Mouse (Mus musculus) left cerebral cortex, postnatal 14 days (tissue): ENCODE measurements around the gene Scg5. TPM values are rescaled to one million over a fixed set of nuclear protein-coding genes. Genes with fewer than 3 reads are reported as not detected.

Source experiments
- DNase-seq, 2 experiments: peaks; one replicate each; pipeline ENCODE4 v3.0.0; 2021 to 2022; ENCODE audit warnings: low spot score in 2 of 2, mixed read lengths in 1 of 2
- intact Hi-C: fragments of 180-260 bp; cut with DNase I; formaldehyde crosslinking; loops from one replicate; pipeline ENCODE4 v1.15.1; 2025
- total RNA-seq, 2 experiments: library from RNA; stranded (reverse); gene quantifications; 2 replicates each; pipeline ENCODE4 v1.2.3; 2021

Gene Scg5
- total RNA-seq, 2 experiments from 2014 or later, result 455 to 491 TPM

GRCm38 (mm10) chr2:113817681-113818606 is 11.0 kb downstream of the Scg5 start:
- intact Hi-C loops, result no loop called here
- DNase-seq, result no peak

- DNase-seq, result peak; percentile 56 to 60
- intact Hi-C loops, result loop anchor here (5.0 kb wide), 2 partner anchors 270 to 310 kb away; no protein-coding TSS in a partner anchor
Observed at GRCm38 (mm10) chr2:113807640-113808039, 21.3 kb downstream of the Scg5 start.

- intact Hi-C loops, result loop anchor here (5.0 kb wide), 2 partner anchors 270 to 310 kb away; no protein-coding TSS in a partner anchor
- DNase-seq, result no peak
Observed at GRCm38 (mm10) chr2:113806851-113807577, 21.9 kb downstream of the Scg5 start.

GRCm38 (mm10) chr2:113805765-113806164 is 23.2 kb downstream of the Scg5 start:
- intact Hi-C loops, result loop anchor here (5.0 kb wide), 2 partner anchors 268 to 308 kb away; no protein-coding TSS in a partner anchor
- DNase-seq, result peak in 1 of 2 experiments; percentile 60

DNA sequence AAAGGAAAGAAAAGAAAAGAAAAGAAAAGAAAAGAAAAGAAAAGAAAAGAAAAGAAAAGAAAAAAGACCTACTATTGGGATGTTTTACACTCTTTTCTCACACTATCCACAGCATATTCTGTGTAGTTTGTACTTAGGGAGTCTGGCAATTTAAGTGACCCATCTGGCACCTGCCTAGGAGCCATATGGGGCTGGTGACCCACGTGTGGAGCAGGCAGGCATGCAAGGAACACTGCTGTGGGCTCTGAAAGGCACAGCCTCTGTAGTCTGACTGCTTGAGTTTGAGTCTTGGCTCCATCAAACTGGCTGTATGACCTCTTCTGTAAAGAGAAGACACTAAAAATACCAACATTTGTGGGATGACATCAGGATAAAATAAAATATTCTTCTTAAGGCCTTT is 25.2 kb downstream of the Scg5 start:
- no peak for DNase-seq
- intact Hi-C loops, result no loop called here

GRCm38 (mm10) chr2:113800846-113801245 is 28.1 kb downstream of the Scg5 start:
- intact Hi-C loops, result no loop called here
- no peak for DNase-seq

GRCm38 (mm10) chr2:113798605-113799004 is 30.3 kb downstream of the Scg5 start:
- no peak for DNase-seq
- intact Hi-C loops, result no loop called here

DNA sequence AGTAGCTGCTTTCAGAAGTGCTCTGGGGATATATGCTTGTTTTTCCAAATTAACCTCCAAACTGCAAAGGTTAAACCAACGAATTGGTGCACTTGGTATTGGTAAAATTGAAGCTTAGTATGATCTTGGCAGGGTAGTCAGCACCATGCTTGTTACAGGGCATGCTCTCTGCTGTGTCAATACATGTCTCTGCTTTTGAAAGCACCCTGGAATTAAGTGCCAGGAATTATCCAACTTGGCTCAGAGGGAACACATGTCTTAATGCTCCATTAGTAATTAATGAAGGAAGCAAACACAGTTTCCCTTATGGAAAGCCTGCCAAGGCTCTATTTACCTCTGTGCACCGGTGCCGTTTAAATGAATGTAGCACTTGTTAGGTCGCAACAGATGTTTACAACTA is 33.7 kb downstream of the Scg5 start:
- no peak for DNase-seq
- intact Hi-C loops, result no loop called here

- intact Hi-C loops, result no loop called here
- no peak for DNase-seq
Observed at GRCm38 (mm10) chr2:113793521-113793920, 35.4 kb downstream of the Scg5 start.

DNA sequence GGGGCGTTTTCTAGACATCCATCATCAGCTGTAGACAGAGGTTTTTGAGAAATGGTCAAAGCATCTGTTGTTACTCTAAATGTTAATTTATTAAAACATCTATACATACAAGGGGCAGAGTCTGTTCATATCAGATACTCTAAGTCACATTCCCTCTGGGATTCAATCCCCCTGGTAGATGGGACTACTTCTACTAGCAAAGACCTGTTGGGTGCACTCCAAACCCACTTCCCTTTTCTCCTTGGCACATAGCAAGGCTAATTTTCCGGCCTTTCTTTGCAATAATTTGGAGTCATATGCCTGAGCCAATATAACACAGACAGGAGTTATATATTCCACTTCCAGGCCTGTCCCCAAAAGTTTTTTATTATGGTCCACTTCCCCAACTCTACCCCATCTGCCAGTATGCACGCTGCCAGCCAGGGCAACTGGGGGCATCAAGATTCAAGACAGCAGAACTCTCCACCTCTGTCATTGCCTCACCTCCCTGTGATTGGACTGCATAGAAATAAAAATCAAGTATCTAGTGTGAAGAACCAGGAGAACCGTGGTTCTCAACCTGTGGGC is 40.0 kb downstream of the Scg5 start:
- intact Hi-C loops, result no loop called here
- no peak for DNase-seq

- intact Hi-C loops, result no loop called here
- no peak for DNase-seq
Observed at GRCm38 (mm10) chr2:113787882-113788281, 41.0 kb downstream of the Scg5 start.

DNA sequence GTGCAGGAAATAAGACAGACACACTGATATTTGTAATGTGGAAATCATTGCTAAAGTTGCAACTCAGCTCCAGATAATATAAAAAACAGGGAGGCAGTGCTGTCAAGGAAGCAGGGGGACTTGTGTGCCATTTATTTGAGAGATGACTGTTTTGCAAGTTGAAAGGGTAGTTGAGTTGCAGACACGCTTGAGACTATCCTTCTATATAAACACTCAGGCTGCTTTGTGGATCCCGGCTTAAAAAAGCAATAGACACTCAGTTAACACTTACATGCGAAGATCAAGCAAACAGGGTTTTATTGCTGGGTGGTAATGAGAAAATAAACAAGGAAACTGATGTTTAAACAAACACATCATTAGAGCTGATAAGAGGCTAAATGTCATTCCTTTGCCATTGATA is 44.1 kb downstream of the Scg5 start:
- intact Hi-C loops, result no loop called here
- DNase-seq, result no peak

DNA sequence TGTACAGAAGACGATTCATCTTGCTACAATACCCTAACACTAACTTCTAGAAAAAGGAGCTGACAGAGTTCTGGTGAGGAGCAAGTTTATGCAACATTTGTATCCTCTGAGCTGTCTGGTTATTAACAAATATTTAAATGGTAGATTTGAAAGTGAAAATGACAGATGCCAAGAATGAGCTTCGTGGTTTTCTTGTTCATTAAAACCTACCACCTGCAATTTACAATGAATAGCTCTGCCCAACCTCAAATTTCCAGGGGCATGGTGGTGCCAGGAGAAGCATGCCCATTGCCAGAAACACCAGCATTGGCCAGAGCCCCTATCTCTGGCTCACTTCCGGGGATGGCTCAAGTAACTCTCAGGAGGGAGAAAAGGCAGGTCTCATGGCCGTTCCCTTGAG is 47.4 kb downstream of the Scg5 start:
- no peak for DNase-seq
- intact Hi-C loops, result no loop called here

DNA sequence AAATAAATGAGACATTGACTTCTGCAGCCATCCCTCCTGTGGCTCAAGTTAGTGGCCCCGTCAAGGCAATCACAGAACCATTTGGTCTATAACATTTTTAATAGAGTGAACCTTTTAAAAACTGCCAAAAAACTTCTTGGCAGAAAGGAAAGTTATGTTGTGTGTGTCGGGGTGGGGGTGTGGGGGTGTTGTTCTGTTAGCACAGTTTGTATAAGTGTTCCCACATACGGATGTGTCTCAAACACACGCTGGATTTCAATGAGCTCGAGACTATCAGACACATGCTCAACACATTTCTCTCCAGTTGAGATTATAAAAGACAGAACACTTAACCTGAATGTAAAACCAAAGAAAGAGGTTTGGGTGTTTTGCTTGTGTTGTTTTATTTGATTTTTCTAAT is 47.8 kb downstream of the Scg5 start:
- intact Hi-C loops, result no loop called here

DNA sequence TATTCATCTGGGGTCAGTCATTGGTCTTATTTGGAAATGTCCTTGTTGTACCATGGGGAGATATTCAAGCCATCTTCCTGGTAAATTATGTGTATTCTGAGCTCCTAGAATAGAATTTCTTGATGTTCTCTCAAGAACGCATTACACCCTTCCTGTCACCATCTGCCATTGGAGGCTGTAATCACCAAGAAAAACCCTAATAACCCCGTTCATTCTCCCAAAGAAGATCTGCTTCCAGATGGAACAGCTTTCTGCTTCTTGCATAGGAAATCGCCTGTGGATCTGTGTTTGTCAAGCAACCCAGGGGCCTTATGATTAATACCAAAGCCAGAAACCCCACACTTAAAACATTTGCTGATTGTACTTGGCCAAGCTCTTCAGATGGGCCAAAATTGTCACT is 49.6 kb downstream of the Scg5 start:
- no peak for DNase-seq

More for the DNA sequence above, 47.8 kb downstream of the Scg5 start:
- DNase-seq, result peak in 1 of 2 experiments; percentile 52

DNA sequence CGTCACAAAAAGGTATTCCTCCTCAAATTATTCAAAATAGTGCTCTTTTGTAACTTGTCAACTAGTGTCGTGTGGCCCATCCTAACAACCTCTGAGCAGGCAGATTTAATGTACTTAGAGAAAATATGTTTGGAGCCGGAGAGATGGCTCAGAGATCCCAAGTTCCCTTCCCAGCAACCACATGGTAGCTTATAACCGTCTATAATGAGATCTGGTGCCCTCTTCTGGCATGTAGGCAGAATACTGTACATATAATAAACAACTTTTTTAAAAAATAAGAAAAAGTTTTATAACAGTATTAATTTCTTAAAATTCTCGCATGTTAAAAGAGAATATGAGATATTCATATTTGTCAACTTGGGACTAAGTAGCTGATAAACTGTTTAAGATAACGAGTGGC is 50.9 kb downstream of the Scg5 start:
- intact Hi-C loops, result no loop called here
- no peak for DNase-seq

More for the DNA sequence above, 49.6 kb downstream of the Scg5 start:
- intact Hi-C loops, result no loop called here

DNA sequence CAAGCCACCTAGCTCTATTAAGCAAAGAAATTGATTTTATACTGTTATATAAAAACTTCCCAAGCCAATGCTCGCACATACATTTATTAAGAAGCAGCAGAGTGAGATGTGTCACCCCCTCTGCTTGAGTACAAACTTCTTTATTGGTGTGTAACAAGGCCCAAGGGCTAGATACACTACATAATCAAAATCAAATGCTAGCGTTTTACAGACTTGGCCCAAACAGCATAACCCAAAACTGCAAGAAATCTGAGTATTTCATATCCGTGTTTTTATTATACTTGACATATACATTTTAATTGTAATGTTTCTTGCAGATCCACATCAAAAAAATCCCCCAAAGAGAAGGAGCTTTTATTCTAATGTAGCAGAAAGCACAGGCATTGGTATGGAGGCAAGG is 52.6 kb downstream of the Scg5 start:
- intact Hi-C loops, result no loop called here
- DNase-seq, result no peak

GRCm38 (mm10) chr2:113774150-113774805 is 54.6 kb downstream of the Scg5 start:
- intact Hi-C loops, result no loop called here

GRCm38 (mm10) chr2:113768541-113769303 is 60.2 kb downstream of the Scg5 start:
- intact Hi-C loops, result no loop called here
- DNase-seq, result no peak

More at GRCm38 (mm10) chr2:113774150-113774805, 54.6 kb downstream of the Scg5 start:
- no peak for DNase-seq
